Mouse (Mus musculus) hindbrain, embryonic 12.5 days (tissue): ENCODE data around the gene Igsf3. TPM values are rescaled to one million over a fixed set of nuclear protein-coding genes. Genes with fewer than 3 reads are reported as not detected.
"Not testable (repeated sequence)": the region's sequence is repeated elsewhere in the genome, so short reads cannot be mapped to it uniquely, and the experiment has no call there.

Experiments
- ATAC-seq: fragments of 200-750 bp; cut with Nextera tagmentation; 2 replicates; pipeline ENCODE4 v1.8.0; 2017; ENCODE audit warnings: moderate TSS enrichment; ENCODE audit not compliant: low FRiP score
- H3K27ac ChIP-seq: fragments of 300-500 bp; sonication (generic); 2 replicates; pipeline ENCODE4 v1.5.1; 2016; ENCODE audit warnings: mild to moderate bottlenecking
- H3K27me3 ChIP-seq: fragments of 300-500 bp; sonication (generic); 2 replicates; pipeline ENCODE4 v1.6.1; 2016; ENCODE audit warnings: mild to moderate bottlenecking
- H3K36me3 ChIP-seq: fragments of 300-500 bp; sonication (generic); 2 replicates; pipeline ENCODE4 v1.6.1; 2016; ENCODE audit warnings: mild to moderate bottlenecking
- H3K4me1 ChIP-seq: fragments of 300-500 bp; sonication (generic); 2 replicates; pipeline ENCODE4 v1.6.1; 2016
- H3K4me2 ChIP-seq: fragments of 300-500 bp; sonication (generic); replicated peaks from 2 replicates; pipeline ENCODE4 v1.6.1; 2016; ENCODE audit warnings: mild to moderate bottlenecking
- H3K4me3 ChIP-seq: fragments of 300-500 bp; sonication (generic); 2 replicates; pipeline ENCODE4 v1.5.1; 2016; ENCODE audit warnings: mild to moderate bottlenecking
- H3K9ac ChIP-seq: fragments of 300-500 bp; sonication (generic); 2 replicates; pipeline ENCODE4 v1.6.1; 2016; ENCODE audit warnings: mild to moderate bottlenecking, moderate library complexity
- H3K9me3 ChIP-seq: fragments of 300-500 bp; sonication (generic); replicated peaks from 2 replicates; pipeline ENCODE4 v1.6.1; 2016; ENCODE audit warnings: mild to moderate bottlenecking
- WGBS: fragments of 180-500 bp; shearing (Covaris S2); methylation state at CpG from one replicate; pipeline ENCODE4 v1.1.7; 2016; 5-methylcytosine and 5-hydroxymethylcytosine counted together
- polyA plus RNA-seq: library from polyadenylated mRNA; unstranded; fragments of >200 nt; fragmentation: Nextera tagmentation; extraction: Ambion mirVana; gene quantifications from 2 replicates; pipeline ENCODE4 v1.2.1, GENCODE M21; 2016

Igsf3 gene
- polyA plus RNA-seq, 1 experiment from 2014 or later, result 61.9 TPM

GRCm38 (mm10) chr3:101410745-101411144 lies 33.9 kb downstream of the Igsf3 start:
- H3K4me1 ChIP-seq, result peaks cover 42% of the 10 kb centered on the region
- no peaks in the 10 kb centered on the region for H3K9me3 ChIP-seq
- no peaks in the 10 kb centered on the region for H3K36me3 ChIP-seq
- H3K27ac ChIP-seq, result no peak overlapping the region
- no peak overlapping the region for H3K9ac ChIP-seq
- no peak overlapping the region for H3K4me2 ChIP-seq
- 46% methylated on average over 3 of the region's 3 CpGs for WGBS
- H3K4me3 ChIP-seq, result no peak overlapping the region
- no peaks in the 10 kb centered on the region for H3K27me3 ChIP-seq
- ATAC-seq, result no peak

- 90% methylated on average over 3 of the region's 3 CpGs for WGBS
- Histone ChIP-seq H3K4me1 (peaks cover 36% of the 10 kb centered on the region), H3K4me2 (no peak overlapping the region), H3K36me3 (no peaks in the 10 kb centered on the region), H3K9ac (no peak overlapping the region), H3K9me3 (no peaks in the 10 kb centered on the region), H3K4me3 (no peak overlapping the region), H3K27ac (no peak overlapping the region), H3K27me3 (no peaks in the 10 kb centered on the region)
- ATAC-seq, result no peak
Observed at GRCm38 (mm10) chr3:101411626-101412025, 34.7 kb downstream of the Igsf3 start.

GRCm38 (mm10) chr3:101412115-101412514 lies 35.2 kb downstream of the Igsf3 start:
- H3K4me1 ChIP-seq, result peaks cover 32% of the 10 kb centered on the region
- H3K4me3 ChIP-seq, result no peak overlapping the region
- no peak overlapping the region for H3K9ac ChIP-seq
- H3K27me3 ChIP-seq, result no peaks in the 10 kb centered on the region
- H3K36me3 ChIP-seq, result no peaks in the 10 kb centered on the region
- ATAC-seq, result no peak
- H3K27ac ChIP-seq, result no peak overlapping the region
- no peak overlapping the region for H3K4me2 ChIP-seq
- WGBS, result 85% methylated on average over 6 of the region's 6 CpGs
- no peaks in the 10 kb centered on the region for H3K9me3 ChIP-seq

GRCm38 (mm10) chr3:101413013-101413412 lies 36.1 kb downstream of the Igsf3 start:
- H3K36me3 ChIP-seq, H3K4me2 ChIP-seq, H3K27me3 ChIP-seq, H3K9ac ChIP-seq, H3K4me3 ChIP-seq, ATAC-seq, H3K9me3 ChIP-seq, H3K27ac ChIP-seq: not testable (repeated sequence)
- H3K4me1 ChIP-seq, result peaks cover 32% of the 10 kb centered on the region
- 93% methylated on average over 5 of the region's 5 CpGs for WGBS

GRCm38 (mm10) chr3:101418740-101419652 lies 42.1 kb downstream of the Igsf3 start:
- Histone ChIP-seq H3K36me3 (no peaks in the 10 kb centered on the region), H3K27ac (no peak overlapping the region), H3K4me2 (no peak overlapping the region), H3K4me3 (no peak overlapping the region), H3K27me3 (no peaks in the 10 kb centered on the region), H3K4me1 (peaks cover 8% of the 10 kb centered on the region; the same call in 1 of the 2 replicates), H3K9me3 (no peaks in the 10 kb centered on the region), H3K9ac (no peak overlapping the region)
- no peak for ATAC-seq
- WGBS, result 83% methylated on average over 18 of the region's 18 CpGs

GRCm38 (mm10) chr3:101419653-101419994 lies 42.7 kb downstream of the Igsf3 start:
- peaks cover 4% of the 10 kb centered on the region; the same call in 1 of the 2 replicates for H3K4me1 ChIP-seq
- no peaks in the 10 kb centered on the region for H3K36me3 ChIP-seq
- ATAC-seq, result no peak
- H3K27me3 ChIP-seq, result no peaks in the 10 kb centered on the region
- H3K9ac ChIP-seq, result no peak overlapping the region
- no peak overlapping the region for H3K27ac ChIP-seq
- 81% methylated on average over 10 of the region's 10 CpGs for WGBS
- H3K4me3 ChIP-seq, result no peak overlapping the region
- no peak overlapping the region for H3K4me2 ChIP-seq
- no peaks in the 10 kb centered on the region for H3K9me3 ChIP-seq

- 46% methylated on average over 4 of the region's 4 CpGs for WGBS
- no peak for ATAC-seq
- Histone ChIP-seq H3K4me3 (no peak overlapping the region), H3K27ac (no peak overlapping the region), H3K4me1 (peaks cover 4% of the 10 kb centered on the region; the same call in 1 of the 2 replicates), H3K36me3 (peaks cover 23% of the 10 kb centered on the region), H3K9me3 (no peaks in the 10 kb centered on the region), H3K9ac (no peak overlapping the region), H3K4me2 (no peak overlapping the region), H3K27me3 (no peaks in the 10 kb centered on the region)
Observed at GRCm38 (mm10) chr3:101423188-101423587, 46.3 kb downstream of the Igsf3 start.

- H3K9me3 ChIP-seq, result no peaks in the 10 kb centered on the region
- peaks cover 4% of the 10 kb centered on the region; the same call in 1 of the 2 replicates for H3K4me1 ChIP-seq
- no peak overlapping the region for H3K9ac ChIP-seq
- no peaks in the 10 kb centered on the region for H3K27me3 ChIP-seq
- H3K27ac ChIP-seq, result no peak overlapping the region
- H3K4me3 ChIP-seq, result no peak overlapping the region
- ATAC-seq, result no peak
- no peak overlapping the region for H3K4me2 ChIP-seq
- H3K36me3 ChIP-seq, result peaks cover 23% of the 10 kb centered on the region
- 75% methylated on average over 10 of the region's 10 CpGs for WGBS
Observed at GRCm38 (mm10) chr3:101424295-101424885, 47.5 kb downstream of the Igsf3 start.

- WGBS, result 81% methylated on average over 8 of the region's 8 CpGs
- no peak for ATAC-seq
- Histone ChIP-seq H3K4me1 (no peaks in the 10 kb centered on the region), H3K27me3 (no peaks in the 10 kb centered on the region), H3K36me3 (peaks cover 49% of the 10 kb centered on the region), H3K4me2 (no peak overlapping the region), H3K9me3 (no peaks in the 10 kb centered on the region), H3K9ac (no peak overlapping the region), H3K27ac (no peak overlapping the region), H3K4me3 (no peak overlapping the region)
Observed at GRCm38 (mm10) chr3:101429982-101430754, 53.3 kb downstream of the Igsf3 start.

GRCm38 (mm10) chr3:101430755-101431115 lies 53.9 kb downstream of the Igsf3 start:
- no peaks in the 10 kb centered on the region for H3K9me3 ChIP-seq
- H3K4me3 ChIP-seq, result no peak overlapping the region
- no peaks in the 10 kb centered on the region for H3K27me3 ChIP-seq
- H3K36me3 ChIP-seq, result peaks cover 54% of the 10 kb centered on the region
- 86% methylated on average over 2 of the region's 2 CpGs for WGBS
- no peaks in the 10 kb centered on the region for H3K4me1 ChIP-seq
- H3K27ac ChIP-seq, result no peak overlapping the region
- ATAC-seq, result no peak
- no peak overlapping the region for H3K4me2 ChIP-seq
- H3K9ac ChIP-seq, result no peak overlapping the region

GRCm38 (mm10) chr3:101435672-101436071 lies 58.8 kb downstream of the Igsf3 start:
- 93% methylated on average over 8 of the region's 8 CpGs for WGBS
- H3K36me3 ChIP-seq, result peaks cover 60% of the 10 kb centered on the region
- no peak for ATAC-seq

GRCm38 (mm10) chr3:101436469-101436868 lies 59.6 kb downstream of the Igsf3 start:
- ATAC-seq, result no peak
- 76% methylated on average over 4 of the region's 4 CpGs for WGBS
- H3K4me1 ChIP-seq, result no peaks in the 10 kb centered on the region
- H3K4me3 ChIP-seq, result no peak overlapping the region
- H3K27me3 ChIP-seq, result no peaks in the 10 kb centered on the region
- H3K27ac ChIP-seq, result no peak overlapping the region
- peaks cover 64% of the 10 kb centered on the region for H3K36me3 ChIP-seq
- no peak overlapping the region for H3K4me2 ChIP-seq
- H3K9ac ChIP-seq, result no peak overlapping the region
- H3K9me3 ChIP-seq, result no peaks in the 10 kb centered on the region

More at GRCm38 (mm10) chr3:101435672-101436071, 58.8 kb downstream of the Igsf3 start:
- Histone ChIP-seq H3K4me2 (no peak overlapping the region), H3K27me3 (no peaks in the 10 kb centered on the region), H3K4me3 (no peak overlapping the region), H3K27ac (no peak overlapping the region), H3K4me1 (no peaks in the 10 kb centered on the region), H3K9ac (no peak overlapping the region), H3K9me3 (no peaks in the 10 kb centered on the region)
